Mouse (Mus musculus) WW6 (cell line): ENCODE data around the gene Creld2.
A peak's percentile ranks its signal among the peaks of the same experiment; 100 is the strongest.
"Not testable (repeated sequence)": the region's sequence is repeated elsewhere in the genome, so short reads cannot be mapped to it uniquely, and the experiment has no call there.

Experiments used
- DNase-seq: peaks from one replicate; pipeline ENCODE4 v3.0.0-alpha.2; 2013; ENCODE audit warnings: low read depth, low spot score

The Creld2 gene

GRCm38 (mm10) chr15:88819026-88819905 is at the start of gene Creld2, which contains the start of gene Alg12:
Gene Creld2 (plus strand): TSS chr15:88819646.
Gene Alg12 (minus strand): TSS chr15:88819318.
- DNase-seq, result peak; percentile 95

- DNase-seq, result not testable (repeated sequence)
Measured at GRCm38 (mm10) chr15:88774630-88775029, 44.8 kb upstream of the Creld2 start.

- no peak for DNase-seq
Measured at GRCm38 (mm10) chr15:88792140-88792850, 27.2 kb upstream of the Creld2 start.

GRCm38 (mm10) chr15:88794729-88795128 is 24.7 kb upstream of the Creld2 start:
- DNase-seq, result not testable (repeated sequence)

GRCm38 (mm10) chr15:88799950-88800371 is 19.5 kb upstream of the Creld2 start:
- no peak for DNase-seq

- no peak for DNase-seq
Measured at GRCm38 (mm10) chr15:88800921-88801354, 18.5 kb upstream of the Creld2 start.

GRCm38 (mm10) chr15:88801903-88802302 is 17.5 kb upstream of the Creld2 start:
- no peak for DNase-seq

- no peak for DNase-seq
Measured at GRCm38 (mm10) chr15:88802348-88802747, 17.1 kb upstream of the Creld2 start.

- DNase-seq, result no peak
Measured at GRCm38 (mm10) chr15:88808121-88808520, 11.3 kb upstream of the Creld2 start.

- DNase-seq, result no peak
Measured at GRCm38 (mm10) chr15:88810369-88810768, 9.1 kb upstream of the Creld2 start.

- DNase-seq, result no peak
Measured at GRCm38 (mm10) chr15:88813262-88813661, 6.2 kb upstream of the Creld2 start.

GRCm38 (mm10) chr15:88813873-88814272 is 5.6 kb upstream of the Creld2 start:
- DNase-seq, result not testable (repeated sequence)

GRCm38 (mm10) chr15:88814411-88815047 is 4.9 kb upstream of the Creld2 start:
- no peak for DNase-seq

- DNase-seq, result no peak
Measured at GRCm38 (mm10) chr15:88815196-88815700, 4.2 kb upstream of the Creld2 start.

- no peak for DNase-seq
Measured at GRCm38 (mm10) chr15:88819906-88820303, 459 bp downstream of the Creld2 start.

- DNase-seq, result no peak
Measured at GRCm38 (mm10) chr15:88821403-88821802, 2.0 kb downstream of the Creld2 start.

- DNase-seq, result no peak
Measured at GRCm38 (mm10) chr15:88822513-88822912, 3.1 kb downstream of the Creld2 start.

- DNase-seq, result no peak
Measured at GRCm38 (mm10) chr15:88823376-88823775, 3.9 kb downstream of the Creld2 start.

- no peak for DNase-seq
Measured at GRCm38 (mm10) chr15:88827466-88827865, 8.0 kb downstream of the Creld2 start.

GRCm38 (mm10) chr15:88827991-88828799 is 8.7 kb downstream of the Creld2 start:
- peak; percentile 67 for DNase-seq
